Mouse (Mus musculus) monocyte, adult 5-6 weeks (primary cell): Measurements from ENCODE around the gene Narf. TPM values are rescaled to one million over a fixed set of nuclear protein-coding genes. Genes with fewer than 3 reads are reported as not detected.

Experiments used
- total RNA-seq: library from RNA; stranded (forward); fragments of 200-1000, 200-491, 200-594 nt; gene quantifications from 3 replicates; pipeline ENCODE4 v1.2.3, GENCODE M21; 2017

Gene Narf
- total RNA-seq, 1 experiment from 2014 or later: 24.0 TPM

Other genes with a start within 250 kb of the Narf start
- 139 to 159 TPM (median 146 TPM) in 3 replicates for gene Csnk1d, start 245.9 kb upstream of the Narf start, total RNA-seq
- gene Cd7, start 197.8 kb upstream of the Narf start, total RNA-seq: 21.2 to 56.5 TPM (median 31.1 TPM) in 3 replicates
- gene Sectm1b, start 173.7 kb upstream of the Narf start, total RNA-seq: not detected in 3 replicates
- gene Sectm1a, start 156.0 kb upstream of the Narf start, total RNA-seq: not detected in 3 replicates
- not detected in 3 replicates for gene Tex19.2, start 118.6 kb upstream of the Narf start, total RNA-seq
- not detected in 3 replicates for gene Tex19.1, start 91.1 kb upstream of the Narf start, total RNA-seq
- gene Uts2r, start 77.0 kb upstream of the Narf start, total RNA-seq: not detected in 3 replicates
- gene Hexdc, start 32.8 kb upstream of the Narf start, total RNA-seq: 1.4 to 3.2 TPM (median 3.1 TPM) in 3 replicates
- 2.8 to 4.8 TPM (median 3.1 TPM) in 3 replicates for gene Ogfod3, start 32.5 kb upstream of the Narf start, total RNA-seq
- 71.9 to 94.3 TPM (median 75.7 TPM) in 3 replicates for gene Cybc1, start 7.9 kb upstream of the Narf start, total RNA-seq
- 8.5 to 16.2 TPM (median 13.4 TPM) in 3 replicates for gene Foxk2, start 22.7 kb downstream of the Narf start, total RNA-seq
- 52.7 to 65.3 TPM (median 65.1 TPM) in 3 replicates for gene Wdr45b, start 117.2 kb downstream of the Narf start, total RNA-seq
- not detected in 3 replicates for gene Rab40b, start 151.0 kb downstream of the Narf start, total RNA-seq
- 3.4 to 6.8 TPM (median 6.3 TPM) in 3 replicates for gene Fn3krp, start 184.1 kb downstream of the Narf start, total RNA-seq
- not detected in 3 replicates for gene Fn3k, start 197.7 kb downstream of the Narf start, total RNA-seq
- gene Tbcd, start 214.7 kb downstream of the Narf start, total RNA-seq: 23.1 to 29.1 TPM (median 26.4 TPM) in 3 replicates